Mouse (Mus musculus) liver, embryonic 14.5 days (tissue): ENCODE measurements around the gene Ccdc28a.

Source experiments
- CTCF ChIP-seq: IDR thresholded peaks from 2 replicates; pipeline ENCODE4 v1.5.1; 2016; ENCODE audit warnings: antibody characterized with exemption, low read depth, control low read depth
- EP300 ChIP-seq: IDR thresholded peaks from 2 replicates; pipeline ENCODE4 v1.6.1; 2016; ENCODE audit warnings: antibody characterized with exemption, low read depth

- no peak for TF ChIP-seq CTCF
- no peak for TF ChIP-seq EP300
Measured at GRCm38 (mm10) chr10:18194156-18194555, 40.6 kb downstream of the Ccdc28a start.
